Mouse (Mus musculus): Measurements from ENCODE around the gene Vcl. TPM values are rescaled to one million over a fixed set of nuclear protein-coding genes. Genes with fewer than 3 reads are reported as not detected.

Gene Vcl
- polyA plus RNA-seq, 1 experiment from 2014 or later: 17.0 TPM

DNA sequence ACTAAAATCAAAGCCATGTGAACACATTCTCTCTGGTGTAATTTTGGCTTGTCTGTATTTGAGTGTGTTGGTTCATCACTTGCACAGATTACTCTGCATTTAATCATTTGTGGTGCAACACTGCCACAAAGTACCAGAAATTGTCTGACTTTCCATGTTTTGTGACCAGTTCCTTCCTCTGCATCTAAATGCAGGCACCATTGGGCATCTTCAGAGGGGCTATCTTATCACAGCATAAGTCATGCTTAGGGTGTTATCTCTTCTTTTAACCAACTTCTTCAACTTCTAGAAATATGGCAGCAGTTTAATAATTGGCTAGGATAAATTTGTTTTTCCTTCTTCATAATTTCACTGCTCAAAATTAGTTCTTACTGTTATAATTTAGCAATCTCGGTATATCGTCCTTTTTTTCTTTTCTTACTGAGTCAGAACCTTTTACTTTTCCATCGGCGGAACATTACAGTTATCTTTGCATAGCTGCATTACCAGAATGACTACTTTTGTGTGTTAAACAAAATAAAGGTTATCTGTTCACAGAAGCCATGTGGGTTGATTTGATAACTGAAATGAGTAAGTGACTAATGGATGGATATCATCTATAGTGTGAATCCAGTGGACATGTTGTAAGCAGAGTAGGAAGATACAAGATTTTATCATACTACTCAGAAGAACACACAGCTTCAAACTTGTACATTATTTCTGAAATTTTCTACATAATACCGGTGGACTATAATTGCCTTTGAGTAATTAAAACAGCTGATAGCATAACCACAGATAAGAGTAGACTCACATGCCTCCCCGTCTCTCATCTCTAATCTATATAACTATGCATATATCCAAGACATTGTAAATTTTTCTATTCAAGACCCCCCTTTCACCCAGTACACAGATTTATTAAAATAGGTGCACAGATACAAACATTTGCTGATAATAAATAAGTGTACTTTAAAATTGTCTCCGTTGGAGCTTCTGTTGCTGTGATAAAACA lies 12.3 kb upstream of the Vcl start:
- DNase-seq (no peak), ATAC-seq (ENCODE audit: low read depth) (peak; percentile 73)
- H3K4me1 ChIP-seq (replicated peaks): peaks cover 45% of the 10 kb centered on the region
- H3K4me2 ChIP-seq: peak overlapping the region; percentile 28; the same call in 1 of the 2 replicates
- no peaks in the 10 kb centered on the region for H3K27me3 ChIP-seq
- no peak overlapping the region for H3K9ac ChIP-seq
- H3K27ac ChIP-seq: no peak overlapping the region
- no peak overlapping the region for H3K4me3 ChIP-seq (replicated peaks)
- H3K36me3 ChIP-seq: no peaks in the 10 kb centered on the region
- 45% methylated on average over 7 of the region's 7 CpGs for WGBS (ENCODE audit: insufficient replicate concordance)
- H3K9me3 ChIP-seq (replicated peaks): no peaks in the 10 kb centered on the region

- no peaks in the 10 kb centered on the region for H3K27me3 ChIP-seq
- no peaks in the 10 kb centered on the region for H3K36me3 ChIP-seq
- no peaks in the 10 kb centered on the region for H3K9me3 ChIP-seq (replicated peaks)
- no peak for ATAC-seq (ENCODE audit: low read depth)
- 24% methylated on average over 5 of the region's 5 CpGs for WGBS (ENCODE audit: insufficient replicate concordance)
- H3K27ac ChIP-seq: peak overlapping the region; percentile 5
- DNase-seq: no peak
- no peak overlapping the region for H3K4me2 ChIP-seq
- peaks cover 43% of the 10 kb centered on the region for H3K4me1 ChIP-seq (replicated peaks)
- H3K9ac ChIP-seq: no peak overlapping the region
- no peak overlapping the region for H3K4me3 ChIP-seq (replicated peaks)
Observed at GRCm38 (mm10) chr14:20924071-20924789, 5.0 kb upstream of the Vcl start.

DNA sequence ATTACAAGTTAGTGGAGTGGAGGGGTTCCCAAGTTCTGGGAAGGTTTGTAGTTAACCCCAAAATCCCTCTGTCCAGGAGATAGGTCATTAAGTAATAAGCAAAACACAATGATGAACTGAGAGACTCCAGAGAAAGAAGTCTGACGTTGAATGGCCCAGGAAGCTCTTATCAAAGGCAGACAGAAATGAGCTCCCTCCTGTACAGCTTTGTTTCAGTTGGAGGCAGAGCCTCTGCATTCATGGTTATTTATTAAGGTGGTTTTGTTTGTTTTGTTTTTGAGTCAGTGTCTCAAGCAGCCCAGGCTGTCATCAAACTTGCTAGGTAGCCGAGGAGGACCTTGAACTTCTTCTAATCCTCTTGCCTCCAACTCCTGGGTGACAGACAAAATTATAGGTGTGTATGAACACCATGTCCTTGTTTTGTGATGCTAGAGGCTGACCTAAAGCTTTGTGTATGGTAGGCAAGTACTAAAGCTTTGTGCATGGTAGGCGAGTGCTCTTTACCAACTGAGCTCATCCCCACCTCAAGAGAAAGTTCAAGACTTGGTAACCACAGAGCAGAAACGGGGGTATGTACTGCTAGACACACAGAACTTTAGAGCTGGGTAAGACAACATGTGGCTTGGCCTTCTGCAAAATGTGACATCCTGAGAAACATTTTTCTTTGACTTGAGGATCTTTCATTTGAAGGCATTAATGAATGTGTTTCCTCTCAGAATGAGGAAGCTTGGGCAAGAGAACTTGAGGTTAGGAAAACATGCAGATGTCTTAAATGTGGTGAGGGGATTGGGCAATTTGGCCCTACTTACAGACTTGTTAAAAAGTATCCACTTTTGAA lies 1.5 kb upstream of the Vcl start:
- Histone ChIP-seq H3K4me3 (replicated peaks) (peak overlapping the region; percentile 88; the same call in 1 of the 2 replicates), H3K36me3 (no peaks in the 10 kb centered on the region), H3K4me1 (replicated peaks) (peaks cover 61% of the 10 kb centered on the region), H3K9ac (peak overlapping the region; percentile 90), H3K27me3 (no peaks in the 10 kb centered on the region), H3K27ac (peak overlapping the region; percentile 82), H3K9me3 (replicated peaks) (no peaks in the 10 kb centered on the region), H3K4me2 (peak overlapping the region; percentile 96)
- no peak for ATAC-seq (ENCODE audit: low read depth)
- DNase-seq: peak; percentile 27
- WGBS (ENCODE audit: insufficient replicate concordance): 23% methylated on average over 4 of the region's 4 CpGs

GRCm38 (mm10) chr14:20928308-20928685 lies 901 bp upstream of the Vcl start:
- peak overlapping the region; percentile 82 for H3K27ac ChIP-seq
- 16% methylated on average over 4 of the region's 4 CpGs for WGBS (ENCODE audit: insufficient replicate concordance)
- peaks cover 61% of the 10 kb centered on the region for H3K4me1 ChIP-seq (replicated peaks)
- peak overlapping the region; percentile 90 for H3K9ac ChIP-seq
- H3K4me3 ChIP-seq (replicated peaks): peak overlapping the region; percentile 88
- H3K4me2 ChIP-seq: peak overlapping the region; percentile 96
- no peaks in the 10 kb centered on the region for H3K9me3 ChIP-seq (replicated peaks)
- DNase-seq (no peak), ATAC-seq (ENCODE audit: low read depth) (no peak)
- H3K36me3 ChIP-seq: no peaks in the 10 kb centered on the region
- H3K27me3 ChIP-seq: no peaks in the 10 kb centered on the region

DNA sequence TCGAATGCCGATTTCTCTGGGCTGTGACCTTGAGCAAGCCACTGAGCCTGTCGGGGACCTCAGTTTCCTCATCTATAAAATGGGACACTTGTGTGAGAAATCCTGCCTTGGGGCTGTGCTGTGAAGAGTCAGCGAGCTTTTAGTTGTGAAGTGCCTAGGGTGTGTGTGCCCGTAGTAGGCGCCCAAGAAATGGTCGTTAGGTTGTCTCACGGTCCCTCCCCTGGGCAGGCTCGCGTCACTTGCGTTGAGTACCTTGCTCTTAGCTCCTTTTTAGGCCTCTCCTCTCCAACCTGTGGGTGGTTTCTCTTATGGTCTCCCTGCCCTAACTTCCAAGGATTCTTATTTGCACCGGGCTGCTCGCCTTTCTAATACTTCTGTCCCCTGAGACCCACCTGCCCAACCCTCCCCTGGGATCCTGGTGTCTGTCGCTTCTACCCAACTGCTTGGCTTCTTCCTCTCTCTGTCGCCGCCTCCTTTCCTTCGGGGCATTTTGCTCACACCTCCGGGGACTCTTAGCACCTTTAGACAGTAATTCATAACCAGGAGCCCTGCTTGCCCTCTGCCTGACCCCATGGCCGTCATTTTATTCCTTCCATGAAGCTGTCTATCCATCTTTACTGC lies 726 bp downstream of the Vcl start:
- Histone ChIP-seq H3K4me2 (peak overlapping the region; percentile 96), H3K4me1 (replicated peaks) (peaks cover 48% of the 10 kb centered on the region), H3K9me3 (replicated peaks) (no peaks in the 10 kb centered on the region), H3K4me3 (replicated peaks) (peak overlapping the region; percentile 88), H3K9ac (peak overlapping the region; percentile 90), H3K27ac (peak overlapping the region; percentile 90), H3K27me3 (no peaks in the 10 kb centered on the region), H3K36me3 (no peaks in the 10 kb centered on the region)
- under 1% methylated on average over 19 of the region's 19 CpGs for WGBS (ENCODE audit: insufficient replicate concordance)
- ATAC-seq (ENCODE audit: low read depth) (peak; percentile 16; the same call in 1 of the 2 replicates), DNase-seq (peak; percentile 55)

DNA sequence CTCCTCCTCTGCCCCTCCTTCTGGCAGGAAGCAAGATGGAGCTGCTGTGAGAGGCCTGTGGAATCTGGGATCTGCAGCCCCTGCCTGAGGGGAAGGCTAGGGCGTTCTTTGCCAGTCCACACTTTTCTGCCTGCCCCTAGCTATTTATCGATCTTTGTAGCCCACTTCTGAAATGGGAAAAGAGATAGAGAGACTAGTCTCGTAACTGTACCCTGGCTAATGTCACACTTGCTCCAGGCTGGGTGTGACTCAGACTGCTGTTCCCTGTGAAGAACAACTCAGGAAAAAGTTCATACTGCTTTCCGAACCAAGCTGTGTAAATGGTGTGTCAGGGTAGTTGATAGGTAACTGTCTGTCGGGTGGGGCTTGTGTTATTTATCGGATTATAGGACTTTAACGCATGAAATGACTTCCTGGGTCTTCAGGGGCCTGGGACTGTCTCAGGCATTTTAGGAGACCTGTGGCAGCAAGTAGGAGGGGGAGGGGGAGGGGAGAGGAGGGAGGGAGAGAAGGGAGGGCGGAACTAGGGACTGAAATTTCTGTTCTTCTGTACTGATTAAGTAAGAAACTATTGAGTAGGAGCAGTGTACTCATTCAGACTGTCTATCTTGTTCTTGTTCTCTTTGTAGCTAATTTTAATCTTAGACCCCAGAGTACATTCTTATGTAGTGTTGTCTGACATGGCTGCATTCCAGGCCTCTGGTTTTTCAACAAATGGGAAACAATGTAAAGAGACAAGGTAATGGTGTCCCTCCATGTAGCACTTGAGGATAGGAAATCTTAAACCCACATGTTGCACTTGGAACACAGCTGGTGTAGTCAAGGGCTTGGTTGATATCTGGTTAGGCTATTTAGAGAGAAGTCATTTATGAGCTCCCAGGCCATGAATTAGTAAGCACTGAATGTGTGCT lies 1.5 kb downstream of the Vcl start:
- Histone ChIP-seq H3K27ac (peak overlapping the region; percentile 90), H3K4me1 (replicated peaks) (peaks cover 52% of the 10 kb centered on the region), H3K4me2 (peak overlapping the region; percentile 96), H3K9me3 (replicated peaks) (no peaks in the 10 kb centered on the region), H3K36me3 (no peaks in the 10 kb centered on the region), H3K4me3 (replicated peaks) (peak overlapping the region; percentile 88), H3K27me3 (no peaks in the 10 kb centered on the region), H3K9ac (peak overlapping the region; percentile 90)
- ATAC-seq (ENCODE audit: low read depth) (no peak), DNase-seq (no peak)
- 5% methylated on average over 8 of the region's 8 CpGs for WGBS (ENCODE audit: insufficient replicate concordance)

DNA sequence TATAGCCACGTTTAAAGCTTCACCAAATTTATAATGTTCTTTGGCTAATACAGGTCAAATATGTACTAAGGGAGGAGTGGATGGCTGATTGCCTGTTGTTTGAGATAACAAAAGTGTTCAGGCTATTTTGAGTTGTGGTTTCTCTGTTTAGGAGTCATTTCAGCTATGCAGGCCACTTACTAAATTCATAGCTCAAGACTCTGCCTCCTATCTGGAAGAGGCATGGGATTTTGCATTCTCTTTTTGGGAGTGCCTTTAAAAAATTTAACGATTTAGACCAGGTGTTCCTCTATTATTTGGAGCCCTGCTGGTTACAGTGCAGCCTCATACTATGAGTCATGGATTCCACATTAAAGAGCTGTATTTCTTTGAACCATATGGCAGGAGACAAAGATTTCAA lies 9.2 kb downstream of the Vcl start:
- WGBS (ENCODE audit: insufficient replicate concordance): 5% methylated on average over 2 of the region's 2 CpGs
- ATAC-seq (ENCODE audit: low read depth): peak; percentile 79
- H3K27me3 ChIP-seq: no peaks in the 10 kb centered on the region
- H3K4me1 ChIP-seq (replicated peaks): peaks cover 59% of the 10 kb centered on the region
- H3K4me2 ChIP-seq: peak overlapping the region; percentile 42
- no peaks in the 10 kb centered on the region for H3K9me3 ChIP-seq (replicated peaks)
- peak; percentile 14 for DNase-seq
- H3K9ac ChIP-seq: peak overlapping the region; percentile 39
- H3K4me3 ChIP-seq (replicated peaks): no peak overlapping the region
- peak overlapping the region; percentile 80 for H3K27ac ChIP-seq
- H3K36me3 ChIP-seq: no peaks in the 10 kb centered on the region

GRCm38 (mm10) chr14:20938860-20939259 lies 9.7 kb downstream of the Vcl start:
- ATAC-seq (ENCODE audit: low read depth): no peak
- WGBS (ENCODE audit: insufficient replicate concordance): 7% methylated on average over 1 of the region's 1 CpGs
- H3K9me3 ChIP-seq (replicated peaks): no peaks in the 10 kb centered on the region
- H3K36me3 ChIP-seq: no peaks in the 10 kb centered on the region
- H3K4me3 ChIP-seq (replicated peaks): no peak overlapping the region
- H3K4me1 ChIP-seq (replicated peaks): peaks cover 59% of the 10 kb centered on the region
- H3K9ac ChIP-seq: peak overlapping the region; percentile 39; the same call in 1 of the 2 replicates
- DNase-seq: no peak
- no peaks in the 10 kb centered on the region for H3K27me3 ChIP-seq
- peak overlapping the region; percentile 42 for H3K4me2 ChIP-seq
- peak overlapping the region; percentile 80 for H3K27ac ChIP-seq

- WGBS (ENCODE audit: insufficient replicate concordance): 72% methylated on average over 2 of the region's 2 CpGs
- Histone ChIP-seq H3K9ac (no peak overlapping the region), H3K4me1 (replicated peaks) (peaks cover 10% of the 10 kb centered on the region), H3K4me2 (no peak overlapping the region), H3K4me3 (replicated peaks) (no peak overlapping the region), H3K27ac (no peak overlapping the region), H3K9me3 (replicated peaks) (no peaks in the 10 kb centered on the region), H3K27me3 (no peaks in the 10 kb centered on the region), H3K36me3 (no peaks in the 10 kb centered on the region)
- ATAC-seq (ENCODE audit: low read depth): no peak
- DNase-seq: no peak
Observed at GRCm38 (mm10) chr14:20945296-20945695, 16.1 kb downstream of the Vcl start.

GRCm38 (mm10) chr14:20956021-20956420 lies 26.8 kb downstream of the Vcl start:
- H3K9me3 ChIP-seq (replicated peaks): no peaks in the 10 kb centered on the region
- no peaks in the 10 kb centered on the region for H3K27me3 ChIP-seq
- no peak overlapping the region for H3K4me3 ChIP-seq (replicated peaks)
- ATAC-seq (ENCODE audit: low read depth) (no peak), DNase-seq (no peak)
- H3K36me3 ChIP-seq: no peaks in the 10 kb centered on the region
- H3K9ac ChIP-seq: no peak overlapping the region
- no peak overlapping the region for H3K27ac ChIP-seq
- peaks cover 7% of the 10 kb centered on the region for H3K4me1 ChIP-seq (replicated peaks)
- no peak overlapping the region for H3K4me2 ChIP-seq

Data from liver, embryonic 13.5 days (tissue).